In the genomic region with DNA sequence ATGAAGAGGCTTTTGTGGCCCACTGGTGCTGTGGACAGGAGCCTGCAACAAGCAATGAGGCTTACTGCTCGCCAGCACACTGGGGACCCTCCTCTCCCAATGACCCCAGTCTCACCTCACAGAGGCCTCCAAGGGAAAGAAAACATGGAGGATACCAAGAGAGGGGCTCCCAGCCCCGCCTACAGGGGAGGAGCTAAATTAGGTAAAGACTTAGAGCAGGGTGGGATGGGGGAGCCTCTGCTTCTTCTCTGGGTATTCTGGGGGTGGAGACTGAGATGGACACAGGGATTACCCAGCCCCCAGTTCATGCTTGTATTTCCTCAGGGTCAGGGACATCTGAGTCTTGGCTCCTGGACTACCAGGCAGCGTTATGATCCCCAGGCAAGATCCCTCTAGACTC, we compare ENCODE assay signal across 13 mouse cellular contexts. TPM values are rescaled to one million over a fixed set of nuclear protein-coding genes. Genes with fewer than 3 reads are reported as not detected.
DNase-seq lines count a peak whose midpoint lies in the region; ATAC-seq and TF ChIP-seq lines count a peak whose summit lies in the region.
"Had no signal": no experiment of that assay in that cellular context is flagged by ENCODE, and none has a peak within 500 bp of the region (broad histone marks: within the 10 kb centered on the region; RNA-seq: fewer than 3 reads in every experiment).

No protein-coding gene starts in this region.

- ATAC-seq in heart, embryonic 13.5 days (ENCODE audit: extremely low read depth, insufficient number of reproducible peaks, low FRiP score, low TSS enrichment) = no peak
- ATAC-seq in midbrain, embryonic 16.5 days = no peak
- ATAC-seq in limb, embryonic 14.5 days (ENCODE audit: low FRiP score, low read depth) = no peak
- ATAC-seq in stomach, postnatal 0 days (ENCODE audit: low FRiP score, low TSS enrichment) = no peak
- ATAC-seq: CD4-positive, CD25-positive, alpha-beta regulatory T cell, adult 4 months had no signal

- H3K4me1 ChIP-seq in heart, embryonic 13.5 days = peaks cover 79% of the 10 kb centered on the region
- H3K4me1 ChIP-seq in midbrain, embryonic 10.5 days = peaks cover 79% of the 10 kb centered on the region
- H3K4me1 ChIP-seq in midbrain, embryonic 16.5 days (ENCODE audit: control insufficient read depth, insufficient read depth, low read length) = peaks cover 58% of the 10 kb centered on the region
- H3K4me1 ChIP-seq in limb, embryonic 14.5 days (ENCODE audit: control insufficient read depth, insufficient read depth, low read length) = peaks cover 67% of the 10 kb centered on the region
- H3K4me1 ChIP-seq in stomach, postnatal 0 days (replicated peaks; ENCODE audit: control insufficient read depth, insufficient read depth) = peaks cover 3% of the 10 kb centered on the region; the same call in 1 of the 2 replicates

- no peak overlapping the region for H3K4me3 ChIP-seq in heart, embryonic 13.5 days
- H3K4me3 ChIP-seq in midbrain, embryonic 10.5 days = peak overlapping the region; percentile 32; the same call in 1 of the 2 replicates
- H3K4me3 ChIP-seq in midbrain, embryonic 16.5 days (ENCODE audit: low read depth, low read length) = no peak overlapping the region
- no peak overlapping the region for H3K4me3 ChIP-seq in limb, embryonic 14.5 days (replicated peaks; ENCODE audit: low read length)
- H3K4me3 ChIP-seq in stomach, postnatal 0 days (ENCODE audit: low read depth, low read length) = no peak overlapping the region

- H3K9me3 ChIP-seq in heart, embryonic 13.5 days = no peaks in the 10 kb centered on the region
- H3K9me3 ChIP-seq in midbrain, embryonic 10.5 days (replicated peaks) = no peaks in the 10 kb centered on the region
- H3K9me3 ChIP-seq in midbrain, embryonic 16.5 days (replicated peaks; ENCODE audit: control insufficient read depth, low read length, poor library complexity, severe bottlenecking) = no peaks in the 10 kb centered on the region
- H3K9me3 ChIP-seq in limb, embryonic 14.5 days (ENCODE audit: control insufficient read depth, low read length) = no peaks in the 10 kb centered on the region
- no peaks in the 10 kb centered on the region for H3K9me3 ChIP-seq in stomach, postnatal 0 days (ENCODE audit: control insufficient read depth, low read length)

- no peak for DNase-seq in heart, postnatal 10 days
- no peak for DNase-seq in midbrain, embryonic 10.5 days (ENCODE audit: low spot score)
- DNase-seq in limb, embryonic 14.5 days (ENCODE audit: low spot score) = no peak
- no peak for DNase-seq in stomach, postnatal 0 days (ENCODE audit: low spot score)
- DNase-seq in frontal cortex, postnatal 36 days (ENCODE audit: low spot score in 2 of 2) = no peak
- DNase-seq in adrenal gland, adult (ENCODE audit: inconsistent age in 2 of 2, low spot score in 1 of 2) = no peak
- DNase-seq: thymus, postnatal 14 days had no signal

- no peak overlapping the region for H3K4me2 ChIP-seq in heart, embryonic 13.5 days
- H3K4me2 ChIP-seq in midbrain, embryonic 16.5 days (ENCODE audit: low read length) = no peak overlapping the region
- H3K4me2 ChIP-seq in limb, embryonic 14.5 days (replicated peaks; ENCODE audit: low read depth, low read length, severe bottlenecking) = peak overlapping the region; percentile 11
- no peak overlapping the region for H3K4me2 ChIP-seq in stomach, postnatal 0 days (replicated peaks; ENCODE audit: low read depth)

- peak overlapping the region; percentile 83 for H3K27ac ChIP-seq in heart, embryonic 13.5 days (replicated peaks)
- H3K27ac ChIP-seq in midbrain, embryonic 10.5 days (replicated peaks) = peak overlapping the region; percentile 90
- H3K27ac ChIP-seq in midbrain, embryonic 16.5 days (ENCODE audit: low read length) = no peak overlapping the region
- peak overlapping the region; percentile 79 for H3K27ac ChIP-seq in limb, embryonic 14.5 days (replicated peaks; ENCODE audit: low read depth, low read length)
- H3K27ac ChIP-seq in stomach, postnatal 0 days (replicated peaks) = peak overlapping the region; percentile 58; the same call in 1 of the 2 replicates

- no peaks in the 10 kb centered on the region for H3K36me3 ChIP-seq in heart, embryonic 13.5 days
- H3K36me3 ChIP-seq in midbrain, embryonic 10.5 days = no peaks in the 10 kb centered on the region
- no peaks in the 10 kb centered on the region for H3K36me3 ChIP-seq in midbrain, embryonic 16.5 days (ENCODE audit: control insufficient read depth, insufficient read depth, low read length)
- H3K36me3 ChIP-seq in limb, embryonic 14.5 days (ENCODE audit: control insufficient read depth, insufficient read depth, low read length) = no peaks in the 10 kb centered on the region
- no peaks in the 10 kb centered on the region for H3K36me3 ChIP-seq in stomach, postnatal 0 days (ENCODE audit: control insufficient read depth, insufficient read depth, low read length)

- TF ChIP-seq EP300 in stomach, postnatal 0 days (optimal IDR thresholded peaks at IDR 0.05) = no peak

- no peak for TF ChIP-seq CTCF in stomach, postnatal 0 days (IDR thresholded peaks at IDR 0.05; ENCODE audit: low read depth)

- H3K27me3 ChIP-seq in heart, embryonic 13.5 days (replicated peaks) = no peaks in the 10 kb centered on the region
- no peaks in the 10 kb centered on the region for H3K27me3 ChIP-seq in midbrain, embryonic 10.5 days (ENCODE audit: low read depth, poor library complexity, severe bottlenecking)
- H3K27me3 ChIP-seq in midbrain, embryonic 16.5 days (ENCODE audit: control insufficient read depth, insufficient read depth, low read depth, low read length) = no peaks in the 10 kb centered on the region
- H3K27me3 ChIP-seq in limb, embryonic 14.5 days (ENCODE audit: control insufficient read depth, insufficient read depth, low read length) = no peaks in the 10 kb centered on the region
- H3K27me3 ChIP-seq in stomach, postnatal 0 days (ENCODE audit: control insufficient read depth, insufficient read depth, low read length) = no peaks in the 10 kb centered on the region

- no peak for TF ChIP-seq POLR2A in limb, embryonic 14.5 days (IDR thresholded peaks at IDR 0.05; ENCODE audit: borderline replicate concordance, extremely low read depth, insufficient read depth, insufficient read length)

- WGBS in heart, embryonic 13.5 days = 37% methylated on average over 3 of the region's 3 CpGs
- WGBS in midbrain, embryonic 10.5 days = 47% methylated on average over 3 of the region's 3 CpGs
- 23% methylated on average over 3 of the region's 3 CpGs for WGBS in midbrain, embryonic 16.5 days
- 25% methylated on average over 3 of the region's 3 CpGs for WGBS in limb, embryonic 14.5 days
- 31% methylated on average over 3 of the region's 3 CpGs for WGBS in stomach, postnatal 0 days

- intact Hi-C loops in heart, postnatal 10 days (cut with DNase I) = no loop called here

- H3K9ac ChIP-seq in heart, embryonic 13.5 days = peak overlapping the region; percentile 66
- H3K9ac ChIP-seq in midbrain, embryonic 16.5 days (ENCODE audit: low read depth, low read length) = no peak overlapping the region
- no peak overlapping the region for H3K9ac ChIP-seq in limb, embryonic 14.5 days (ENCODE audit: low read depth, low read length, severe bottlenecking)
- H3K9ac ChIP-seq in stomach, postnatal 0 days (ENCODE audit: low read length) = no peak overlapping the region

RNA-seq across cellular contexts. Expression of gene Cacna1h, which starts 18.7 kb away (rescaled TPM):
- 6.5 and 8.1 TPM in 2 replicates for polyA plus RNA-seq in heart, embryonic 13.5 days (2015; fragmentation: Nextera tagmentation; extraction: Ambion mirVana)
- 1 to 10 TPM; 7.9 to 8.4 TPM for total RNA-seq in heart, postnatal 10 days (2021)
- polyA plus RNA-seq in midbrain, embryonic 10.5 days (2016; fragmentation: Nextera tagmentation; extraction: Ambion mirVana) = 2.1 and 3.6 TPM in 2 replicates
- polyA plus RNA-seq in midbrain, embryonic 16.5 days (2015; fragmentation: Nextera tagmentation; extraction: Ambion mirVana) = 10.0 and 11.5 TPM in 2 replicates
- 58.0 and 73.0 TPM in 2 replicates for polyA plus RNA-seq in limb, embryonic 14.5 days (2012; rRNA removed)
- 6.9 TPM in 2 replicates for polyA plus RNA-seq in limb, embryonic 14.5 days (2014; fragmentation: Nextera tagmentation; extraction: Ambion mirVana)
- 1.5 and 1.7 TPM in 2 replicates for polyA plus RNA-seq in stomach, postnatal 0 days (2015; fragmentation: Nextera tagmentation; extraction: Ambion mirVana)
- polyA plus RNA-seq: CD4-positive, CD25-positive, alpha-beta regulatory T cell, adult 4 months had no signal

RNA-seq across cellular contexts. Expression of gene Tekt4, which starts 39.5 kb away (rescaled TPM):
- polyA plus RNA-seq in heart, embryonic 13.5 days (2015; fragmentation: Nextera tagmentation; extraction: Ambion mirVana) = 0.23 and 0.47 TPM in 2 replicates
- total RNA-seq in heart, postnatal 10 days (2021) = not detected
- polyA plus RNA-seq in midbrain, embryonic 10.5 days (2016; fragmentation: Nextera tagmentation; extraction: Ambion mirVana) = 0.17 and 0.38 TPM in 2 replicates
- polyA plus RNA-seq in midbrain, embryonic 16.5 days (2015; fragmentation: Nextera tagmentation; extraction: Ambion mirVana) = 1.5 TPM in 2 replicates
- 0.05 and 0.08 TPM in 2 replicates for polyA plus RNA-seq in limb, embryonic 14.5 days (2012; rRNA removed)
- not detected in 2 replicates for polyA plus RNA-seq in limb, embryonic 14.5 days (2014; fragmentation: Nextera tagmentation; extraction: Ambion mirVana)
- 0.06 TPM in 1 of 2 replicates, not detected in the other for polyA plus RNA-seq in stomach, postnatal 0 days (2015; fragmentation: Nextera tagmentation; extraction: Ambion mirVana)
- total RNA-seq: gastrocnemius, adult 8-10 months had no signal
- polyA plus RNA-seq: CD4-positive, CD25-positive, alpha-beta regulatory T cell, adult 4 months; small intestine, adult 2 months had no signal

RNA-seq across cellular contexts. Expression of gene Tpsg1, which starts 45.8 kb away (rescaled TPM):
- polyA plus RNA-seq in heart, embryonic 13.5 days (2015; fragmentation: Nextera tagmentation; extraction: Ambion mirVana) = 0.78 TPM in 1 of 2 replicates, not detected in the other
- total RNA-seq in heart, postnatal 10 days (2021) = not detected
- not detected in 2 replicates for polyA plus RNA-seq in midbrain, embryonic 10.5 days (2016; fragmentation: Nextera tagmentation; extraction: Ambion mirVana)
- polyA plus RNA-seq in midbrain, embryonic 16.5 days (2015; fragmentation: Nextera tagmentation; extraction: Ambion mirVana) = 0.29 and 0.88 TPM in 2 replicates
- 11.3 and 14.6 TPM in 2 replicates for polyA plus RNA-seq in limb, embryonic 14.5 days (2012; rRNA removed)
- polyA plus RNA-seq in limb, embryonic 14.5 days (2014; fragmentation: Nextera tagmentation; extraction: Ambion mirVana) = 10.2 and 14.6 TPM in 2 replicates
- 0.16 and 0.27 TPM in 2 replicates for polyA plus RNA-seq in stomach, postnatal 0 days (2015; fragmentation: Nextera tagmentation; extraction: Ambion mirVana)
- total RNA-seq: gastrocnemius, adult 8-10 months; left cerebral cortex, postnatal 25 days had no signal
- polyA plus RNA-seq: CD4-positive, CD25-positive, alpha-beta regulatory T cell, adult 4 months had no signal

RNA-seq across cellular contexts. Expression of gene Tpsb2, which starts 48.8 kb away (rescaled TPM):
- not detected in 2 replicates for polyA plus RNA-seq in heart, embryonic 13.5 days (2015; fragmentation: Nextera tagmentation; extraction: Ambion mirVana)
- total RNA-seq in heart, postnatal 10 days (2021) = 1 to 10 TPM; 6.0 to 6.7 TPM
- polyA plus RNA-seq in midbrain, embryonic 10.5 days (2016; fragmentation: Nextera tagmentation; extraction: Ambion mirVana) = not detected in 2 replicates
- polyA plus RNA-seq in midbrain, embryonic 16.5 days (2015; fragmentation: Nextera tagmentation; extraction: Ambion mirVana) = 0.23 TPM in 1 of 2 replicates, not detected in the other
- 31.8 and 35.9 TPM in 2 replicates for polyA plus RNA-seq in limb, embryonic 14.5 days (2012; rRNA removed)
- polyA plus RNA-seq in limb, embryonic 14.5 days (2014; fragmentation: Nextera tagmentation; extraction: Ambion mirVana) = 38.0 and 83.8 TPM in 2 replicates
- 18.1 and 18.5 TPM in 2 replicates for polyA plus RNA-seq in stomach, postnatal 0 days (2015; fragmentation: Nextera tagmentation; extraction: Ambion mirVana)
- total RNA-seq: left cerebral cortex, postnatal 25 days had no signal
- polyA plus RNA-seq: CD4-positive, CD25-positive, alpha-beta regulatory T cell, adult 4 months; small intestine, adult 2 months had no signal
